Mouse (Mus musculus): ENCODE measurements at regions not wholly inside any gene's neighbourhood (a gene's known extent, or its start where the extent isn't known, plus 50 kb on each side); places are given as distances from the start of the nearest gene placed in this dataset.

DNA sequence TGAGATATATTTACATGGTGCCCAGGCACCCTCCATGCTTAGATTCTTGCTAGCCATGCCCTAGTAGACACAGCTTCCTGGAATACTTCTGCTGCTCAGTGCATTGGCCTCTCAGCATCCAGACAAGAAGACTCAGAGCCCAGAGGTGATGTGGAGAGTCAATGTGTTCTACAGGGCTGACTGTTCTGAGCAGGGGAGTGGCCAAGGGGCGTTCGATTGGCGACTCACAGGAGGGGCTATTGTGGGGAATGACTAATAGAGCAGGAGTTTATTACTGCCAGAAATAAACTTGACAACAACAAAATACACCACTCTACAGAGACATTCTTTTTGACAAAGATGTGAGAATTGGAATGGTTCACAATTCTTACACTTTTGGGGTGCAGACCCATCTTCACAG, 156.3 kb downstream of the Mtx2 start:
- no peak for DNase-seq

DNA sequence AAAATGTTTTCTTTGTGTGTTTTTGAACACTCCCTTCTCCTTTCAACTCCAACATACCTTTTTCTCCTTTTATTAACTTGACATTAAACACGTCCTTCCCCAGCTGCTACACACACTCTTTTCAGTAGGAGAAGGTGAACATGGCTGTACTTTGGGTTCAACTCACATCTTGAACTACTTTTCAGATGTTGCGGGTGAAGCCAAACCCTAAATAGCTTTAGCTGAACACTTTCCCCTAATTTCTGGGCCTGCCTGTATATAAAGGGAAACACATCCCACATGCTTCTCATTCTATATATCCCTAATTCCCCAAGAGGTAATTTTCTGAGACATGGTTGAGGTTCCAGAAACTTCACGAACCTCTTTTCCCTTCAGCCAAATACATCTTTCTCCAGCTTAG, 168.2 kb downstream of the Mtx2 start:
- no peak for DNase-seq

DNA sequence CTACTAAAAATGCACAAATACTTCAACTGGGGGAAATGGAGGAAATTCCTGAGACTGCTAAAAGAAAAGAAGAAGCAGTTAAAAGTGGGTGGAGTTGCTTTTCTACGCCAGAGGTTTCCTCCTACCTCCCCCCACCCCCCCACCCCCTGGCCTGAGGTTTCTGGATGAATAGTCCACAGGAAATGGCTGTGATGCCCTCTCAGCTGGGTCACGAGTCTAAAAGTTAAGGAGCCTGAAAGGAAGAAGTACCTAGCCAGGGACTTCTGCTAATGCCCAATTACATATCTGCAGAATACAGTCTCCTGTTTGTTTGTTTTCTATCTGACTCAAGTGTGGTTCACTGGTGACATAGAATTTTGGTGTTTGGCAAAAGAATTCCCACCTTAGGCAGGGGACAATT, 169.4 kb downstream of the Mtx2 start:
- no peak for DNase-seq

DNA sequence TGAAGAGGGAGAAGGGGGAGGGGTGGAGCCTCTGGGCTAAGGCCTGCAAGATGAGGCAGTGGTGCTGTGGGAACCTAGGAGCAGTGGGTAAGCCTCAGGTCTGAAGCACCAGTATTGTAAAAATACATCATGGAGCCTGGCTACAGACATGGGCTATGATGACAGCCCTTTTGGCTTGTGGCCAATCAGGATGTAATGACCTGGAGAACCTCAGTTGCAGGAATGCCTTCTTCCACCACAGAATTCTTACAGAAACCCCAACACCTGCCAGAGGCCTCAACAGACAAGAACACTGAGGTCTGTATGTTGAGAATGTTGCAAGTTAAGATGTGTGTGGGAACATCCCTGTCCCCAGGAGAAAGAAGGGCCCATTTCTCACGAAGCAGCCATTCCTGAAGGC, 172.1 kb downstream of the Mtx2 start:
- DNase-seq = no peak

DNA sequence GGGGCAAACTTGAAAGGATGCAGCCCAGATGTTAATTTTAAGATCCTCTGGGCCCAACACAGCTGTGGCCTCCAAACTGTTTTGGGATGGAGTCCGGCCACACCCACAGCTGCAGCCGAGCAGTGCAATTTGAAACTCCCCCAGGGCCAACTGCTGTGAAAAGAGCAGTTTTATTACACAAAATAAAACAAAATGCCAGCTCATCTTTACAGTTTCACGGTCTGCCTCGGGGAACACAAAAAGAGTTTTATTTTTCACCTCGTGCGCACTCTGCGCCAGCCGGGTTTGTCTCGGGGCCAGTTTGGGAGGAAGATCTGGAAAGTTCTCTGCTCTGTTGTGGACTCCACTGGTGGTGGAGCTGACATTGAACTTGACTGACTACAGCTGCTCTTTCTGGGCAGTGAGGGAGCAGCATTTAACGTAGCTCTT, 174.8 kb downstream of the Mtx2 start:
- DNase-seq = no peak

DNA sequence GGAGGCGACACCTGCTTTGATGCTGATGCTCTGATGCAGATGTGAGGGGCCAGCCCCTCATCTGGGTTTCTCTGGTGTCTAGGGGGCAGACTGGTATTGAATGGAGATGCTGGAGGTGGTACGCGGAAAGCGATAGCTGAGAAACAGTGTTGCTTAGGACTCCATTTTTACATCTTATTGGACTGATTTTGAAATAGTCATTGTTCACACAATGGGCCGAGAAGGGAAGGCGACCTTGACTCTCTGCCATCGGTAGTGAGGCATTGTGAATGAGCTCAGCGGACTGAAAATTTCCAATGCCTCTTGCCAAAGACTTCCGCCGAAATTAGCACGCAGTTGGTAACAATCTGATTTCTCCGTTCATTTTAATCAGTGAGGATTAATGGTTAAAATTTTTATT, 177.0 kb downstream of the Mtx2 start:
- DNase-seq = no peak

DNA sequence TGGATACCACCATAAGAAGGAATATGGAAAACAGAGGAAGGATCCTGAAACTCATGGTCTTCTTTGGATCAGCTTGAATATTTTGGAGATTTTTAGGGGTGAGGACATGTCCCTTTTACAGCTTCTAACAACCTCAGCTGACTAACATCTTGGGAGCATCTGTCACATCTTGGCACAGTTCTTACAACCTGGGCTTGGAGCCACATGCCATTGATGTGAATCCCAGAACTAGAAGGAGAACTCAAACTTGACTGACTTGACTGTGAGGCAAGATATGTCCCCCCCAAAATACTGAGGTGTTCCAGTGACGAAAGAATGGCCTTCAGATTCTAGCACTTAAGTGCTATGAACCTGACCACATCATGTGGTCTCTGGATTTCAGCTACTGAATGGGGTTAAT, 182.5 kb downstream of the Mtx2 start:
- DNase-seq = no peak

DNA sequence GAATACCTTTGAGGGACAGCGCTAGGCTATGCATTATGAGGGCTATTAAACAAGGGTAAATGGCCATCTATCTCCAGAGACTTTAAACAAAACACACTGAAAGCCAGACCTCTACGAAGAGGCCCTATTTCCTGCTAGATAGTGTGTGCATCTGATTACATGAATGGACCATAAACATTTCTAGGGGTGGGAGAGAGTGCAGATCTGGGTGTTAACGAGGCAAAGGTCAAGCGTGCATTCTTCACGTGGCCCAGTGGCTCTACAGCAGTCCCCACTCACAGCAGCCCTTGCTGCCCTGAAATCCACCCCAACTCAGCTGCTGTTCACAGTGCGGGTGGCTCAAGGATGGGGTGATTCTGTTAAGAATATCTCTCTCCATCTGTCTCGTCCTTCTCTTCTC, 185.0 kb downstream of the Mtx2 start:
- DNase-seq = no peak

DNA sequence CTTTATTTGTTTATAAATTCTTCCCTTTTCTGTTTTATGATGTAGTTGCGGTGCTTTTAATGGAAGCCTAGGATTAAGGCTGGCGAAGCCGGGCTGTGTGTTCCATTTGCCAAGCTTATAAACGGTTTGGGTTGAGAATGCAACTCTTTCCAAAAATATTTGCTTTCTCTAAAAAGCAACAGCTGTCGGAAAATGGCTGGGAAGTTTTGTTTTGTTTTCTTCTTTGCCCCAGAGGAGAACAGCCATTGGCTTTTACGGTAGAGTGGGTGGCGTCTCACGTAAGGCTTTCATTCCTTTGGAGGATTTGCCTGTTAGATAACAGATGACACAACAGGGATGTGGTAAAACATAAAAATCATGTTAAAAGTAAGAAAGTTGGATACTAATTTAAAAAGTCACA, 186.4 kb downstream of the Mtx2 start:
- no peak for DNase-seq

DNA sequence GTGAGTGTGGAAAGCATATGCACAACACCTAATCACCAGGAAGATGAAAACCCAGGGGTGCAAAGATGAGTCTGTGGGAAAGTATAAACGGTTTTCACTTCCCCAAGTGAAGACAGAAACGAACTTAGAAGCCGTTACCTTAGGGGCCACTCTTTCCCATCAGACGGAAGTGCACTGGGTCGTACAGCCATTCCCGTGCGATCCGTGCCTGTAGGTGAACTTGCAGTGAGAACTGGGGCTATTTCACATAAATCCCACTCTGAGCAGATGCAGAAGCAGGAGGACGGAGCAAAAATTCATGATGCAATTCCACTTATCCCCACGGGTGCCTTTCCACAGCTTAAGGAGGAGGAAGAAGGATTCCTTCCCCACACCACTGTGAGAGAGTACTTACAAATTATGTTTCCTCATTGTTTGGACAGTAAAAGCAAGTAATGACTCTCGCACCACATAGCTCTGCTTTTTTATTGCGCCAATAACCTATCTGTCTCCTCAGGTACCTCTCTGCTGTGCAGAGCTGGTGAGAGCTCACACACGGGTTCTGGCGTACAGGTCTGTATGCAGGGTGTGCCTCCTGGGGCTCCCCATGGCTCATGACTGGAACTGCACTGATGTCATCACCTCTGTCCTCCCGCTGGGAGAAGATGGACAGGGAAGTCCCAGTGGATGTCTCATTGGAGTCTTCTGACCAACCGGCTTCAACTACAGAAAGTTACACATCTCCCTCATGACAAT, 189.6 kb downstream of the Mtx2 start:
- no peak for DNase-seq

DNA sequence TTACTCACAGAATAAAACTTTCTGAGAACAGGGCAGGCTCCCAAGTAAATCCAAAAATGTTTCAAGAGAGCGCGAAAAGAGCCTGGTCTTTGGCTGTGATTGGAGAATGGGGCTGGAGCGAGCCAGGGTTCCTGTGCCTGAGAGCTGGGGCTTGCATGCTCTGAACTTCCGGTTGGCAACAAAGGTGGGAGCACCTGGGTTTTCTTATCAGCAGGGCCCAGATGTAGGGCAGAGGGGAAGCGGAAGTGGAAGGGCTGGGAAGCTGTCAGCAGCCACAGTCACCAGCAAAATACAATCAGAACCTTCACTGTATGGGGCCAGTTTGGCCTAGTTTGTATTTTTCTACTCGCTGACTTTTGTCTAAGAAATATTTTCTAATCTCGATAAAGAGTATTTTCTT, 193.9 kb downstream of the Mtx2 start:
- no peak for DNase-seq

DNA sequence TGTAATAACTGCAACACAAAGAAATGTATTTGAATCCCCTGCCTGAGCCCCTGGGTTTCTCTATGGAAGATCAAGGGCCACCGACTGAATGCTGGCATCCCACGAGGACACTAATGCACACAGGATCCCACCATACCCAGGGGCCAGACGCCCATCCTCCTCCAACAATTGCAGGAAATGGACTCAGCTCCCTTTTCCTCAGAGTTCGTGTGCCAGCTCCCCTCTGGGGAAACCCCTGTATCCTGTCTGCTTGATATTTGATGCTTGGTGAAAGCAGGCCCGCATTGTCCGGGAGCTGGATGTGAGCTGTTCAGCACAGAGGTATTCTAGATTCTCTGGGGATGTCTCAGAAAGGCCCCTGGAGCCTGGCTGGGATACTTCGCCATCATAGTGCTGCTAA, 196.0 kb downstream of the Mtx2 start:
- DNase-seq = no peak

DNA sequence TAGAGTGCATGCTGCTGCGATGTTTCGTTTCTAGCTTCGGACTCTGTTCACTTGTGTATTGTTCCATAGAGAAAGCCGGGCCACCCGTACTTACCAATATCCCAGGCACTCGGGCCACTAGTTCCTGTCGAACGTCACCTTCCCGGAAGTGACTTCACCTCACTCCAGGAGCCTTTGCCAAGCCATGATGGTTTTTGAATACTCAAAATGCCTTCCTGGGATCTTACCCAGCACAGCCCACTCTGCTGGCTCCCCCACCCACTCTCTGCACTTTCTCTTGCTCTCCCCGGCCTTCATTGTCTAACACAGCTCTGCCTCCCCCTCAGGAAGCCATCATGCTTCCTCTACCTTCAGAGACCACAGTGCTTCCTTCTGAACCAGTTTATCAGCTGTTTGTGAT, 202.5 kb downstream of the Mtx2 start:
- DNase-seq = no peak

DNA sequence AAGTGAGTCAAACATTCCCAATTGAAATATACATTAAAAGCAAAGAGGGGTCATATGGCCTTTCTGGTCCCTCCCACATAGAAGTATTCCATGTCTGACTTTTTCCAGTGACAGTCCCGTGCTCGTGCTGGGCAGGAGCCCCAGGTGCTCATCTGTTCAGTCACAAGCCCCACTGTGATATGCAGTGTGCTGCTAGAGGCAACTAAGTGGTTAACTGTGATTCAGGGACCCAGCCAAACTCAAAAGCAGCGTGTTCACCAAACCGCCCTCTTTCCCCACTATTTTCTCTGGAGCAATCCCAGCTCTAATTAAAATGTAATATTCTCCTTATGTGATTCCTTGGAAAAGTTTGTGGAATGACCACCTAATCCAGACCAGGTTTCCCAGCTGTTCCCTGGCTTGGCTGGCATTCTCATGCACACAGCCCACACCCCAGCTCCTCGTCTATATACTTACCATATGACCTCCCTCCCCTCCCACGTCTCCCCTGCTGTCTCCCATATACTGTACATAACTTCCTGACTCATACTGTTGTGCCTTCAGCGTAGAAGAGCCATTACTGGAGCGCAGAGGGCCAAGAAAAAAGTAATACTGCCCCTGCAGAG, 203.6 kb downstream of the Mtx2 start:
- DNase-seq = no peak

DNA sequence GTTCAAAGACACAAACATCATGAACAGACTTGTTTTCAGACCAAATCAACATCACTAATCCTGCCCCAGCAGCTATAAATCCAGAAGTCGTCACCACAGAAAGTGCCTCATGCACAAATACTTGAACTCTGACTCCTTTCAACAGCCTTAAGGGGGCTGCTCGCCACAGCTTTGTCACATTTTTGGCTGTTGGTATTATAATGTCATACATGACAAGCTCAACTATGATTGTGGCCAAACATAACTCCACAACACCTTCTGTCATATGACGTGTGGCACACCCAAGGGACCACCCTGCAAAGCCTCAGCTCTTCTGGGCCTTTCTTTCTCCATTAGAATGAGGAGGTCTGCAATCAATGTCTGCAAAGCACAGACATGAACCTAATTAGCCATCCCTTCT, 209.1 kb downstream of the Mtx2 start:
- DNase-seq = no peak

DNA sequence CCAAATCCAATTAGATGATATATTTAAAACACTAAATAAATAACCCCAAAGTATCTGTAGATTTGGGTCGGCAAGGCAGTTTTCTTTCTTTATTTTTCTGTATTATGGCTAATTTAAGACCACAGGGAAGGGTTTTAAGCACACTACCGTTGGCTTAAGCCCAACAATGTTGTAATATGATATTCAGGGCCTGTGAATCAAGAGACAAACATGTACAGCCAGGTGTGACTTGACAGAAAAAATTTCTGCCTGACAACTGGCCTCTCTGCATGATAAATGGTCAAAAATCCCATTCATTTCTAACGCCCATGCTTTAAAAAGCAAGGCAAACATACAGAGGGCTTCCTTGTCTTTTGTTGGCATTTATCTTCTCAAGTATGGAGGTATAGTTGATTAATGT, 213.5 kb downstream of the Mtx2 start:
- no peak for DNase-seq

DNA sequence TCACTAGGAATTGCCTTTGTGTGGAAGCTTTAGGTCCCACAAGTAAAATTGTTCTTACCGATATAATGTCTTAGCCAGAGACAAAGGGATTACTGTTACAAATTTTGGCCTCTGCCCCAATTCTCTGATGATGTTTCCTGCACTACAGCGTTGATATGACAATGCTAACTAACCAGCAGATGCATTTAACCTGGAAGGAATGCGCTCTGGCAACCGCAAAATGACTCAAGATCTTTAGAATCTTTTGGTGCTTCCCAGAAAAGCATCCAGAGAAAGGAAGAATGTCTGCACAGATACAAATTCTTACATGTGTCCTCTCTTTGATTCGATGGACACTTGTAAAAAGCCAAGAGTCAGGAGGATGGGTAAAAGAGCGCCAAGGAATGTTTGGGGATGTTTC, 221.3 kb downstream of the Mtx2 start:
- no peak for DNase-seq

DNA sequence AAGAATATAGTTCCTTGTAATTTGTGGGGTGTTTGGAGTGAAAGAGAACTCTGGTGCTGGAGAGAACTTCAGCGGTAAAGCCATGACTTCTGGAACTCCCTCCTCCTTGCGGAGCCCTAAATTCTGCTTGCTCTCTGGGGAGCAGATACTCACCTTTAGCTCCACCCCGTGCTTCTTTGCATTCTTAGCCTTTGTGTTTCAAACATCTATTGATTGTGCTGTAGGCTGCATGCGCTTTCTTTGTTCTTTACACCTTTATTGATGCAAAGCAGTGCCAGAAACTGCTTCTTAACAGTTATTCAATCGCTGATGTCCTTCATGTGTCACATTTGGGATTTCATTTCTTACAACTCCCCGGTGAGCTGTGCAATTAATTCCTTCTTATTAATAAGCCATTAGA, 222.5 kb downstream of the Mtx2 start:
- DNase-seq = no peak

DNA sequence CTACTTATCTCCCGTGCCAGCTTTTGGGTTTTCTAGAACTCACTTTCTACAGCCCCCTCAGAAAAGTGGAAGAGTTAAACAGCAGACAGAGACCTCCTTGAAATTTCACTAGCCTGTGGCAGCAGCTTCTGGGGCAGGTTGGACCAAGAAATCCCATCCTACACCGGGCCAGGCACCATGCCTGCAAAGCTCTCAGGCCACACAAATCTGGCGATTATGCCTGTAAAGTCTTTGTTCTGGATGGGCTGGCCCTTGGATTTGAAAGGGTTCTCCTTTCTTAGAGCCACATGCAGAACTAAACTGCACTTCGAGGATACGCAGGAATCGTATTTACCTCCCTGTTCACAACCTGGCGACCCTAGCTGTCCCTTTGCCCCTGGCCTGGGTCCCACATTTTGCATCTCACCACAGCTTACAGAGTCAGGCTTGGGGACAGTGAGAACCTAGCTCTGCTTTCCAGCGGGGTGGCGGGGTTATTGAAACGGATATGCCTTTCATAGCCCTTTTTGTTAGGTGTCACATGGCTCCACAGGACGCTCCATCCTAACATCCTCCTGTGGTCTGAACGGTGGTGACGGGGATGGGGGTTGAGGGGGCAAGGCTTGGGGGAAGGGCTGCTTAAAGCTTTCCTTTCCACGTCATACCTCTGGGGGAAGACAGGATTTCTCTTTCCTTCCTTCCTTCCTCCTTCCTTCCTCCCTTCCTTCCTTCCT, 229.0 kb downstream of the Mtx2 start:
- DNase-seq = no peak

DNA sequence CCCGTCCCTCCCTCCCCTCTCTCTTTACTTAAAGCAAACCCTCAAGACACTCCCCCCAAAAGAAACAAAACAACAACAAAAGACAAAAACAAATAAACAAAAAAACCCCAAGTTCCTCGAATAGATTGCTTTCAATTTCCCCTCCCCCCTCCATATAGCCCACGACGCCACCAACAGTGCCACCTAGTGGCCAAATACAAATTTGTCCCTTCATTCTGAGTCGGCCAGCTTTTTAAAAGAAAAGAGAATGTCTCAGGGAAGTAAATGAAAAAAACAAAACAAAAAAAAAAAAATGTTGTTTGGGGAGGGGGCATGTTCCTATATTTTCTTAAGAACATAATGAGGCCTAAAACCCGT, 229.6 kb downstream of the Mtx2 start:
- DNase-seq = peak; percentile 41

DNA sequence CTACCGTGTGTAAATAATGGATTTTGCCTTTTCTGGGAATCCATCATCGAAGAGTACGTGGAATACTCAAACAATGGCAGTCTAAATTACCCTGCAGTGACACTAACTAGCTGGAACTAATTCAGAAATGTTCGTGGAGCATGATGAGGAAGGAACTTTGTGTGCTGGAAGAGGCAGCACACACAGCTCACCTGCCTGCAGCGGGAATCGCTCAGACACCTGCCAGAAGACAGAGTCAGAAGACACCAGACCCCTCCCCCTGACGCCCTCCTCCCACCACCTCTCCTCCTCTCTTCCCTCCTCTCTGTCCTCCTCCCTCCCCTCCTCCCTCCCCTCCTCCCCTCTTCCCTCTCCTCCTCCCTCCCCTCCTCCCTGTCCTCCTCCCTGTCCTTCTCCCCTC, 235.4 kb downstream of the Mtx2 start:
- DNase-seq = no peak

DNA sequence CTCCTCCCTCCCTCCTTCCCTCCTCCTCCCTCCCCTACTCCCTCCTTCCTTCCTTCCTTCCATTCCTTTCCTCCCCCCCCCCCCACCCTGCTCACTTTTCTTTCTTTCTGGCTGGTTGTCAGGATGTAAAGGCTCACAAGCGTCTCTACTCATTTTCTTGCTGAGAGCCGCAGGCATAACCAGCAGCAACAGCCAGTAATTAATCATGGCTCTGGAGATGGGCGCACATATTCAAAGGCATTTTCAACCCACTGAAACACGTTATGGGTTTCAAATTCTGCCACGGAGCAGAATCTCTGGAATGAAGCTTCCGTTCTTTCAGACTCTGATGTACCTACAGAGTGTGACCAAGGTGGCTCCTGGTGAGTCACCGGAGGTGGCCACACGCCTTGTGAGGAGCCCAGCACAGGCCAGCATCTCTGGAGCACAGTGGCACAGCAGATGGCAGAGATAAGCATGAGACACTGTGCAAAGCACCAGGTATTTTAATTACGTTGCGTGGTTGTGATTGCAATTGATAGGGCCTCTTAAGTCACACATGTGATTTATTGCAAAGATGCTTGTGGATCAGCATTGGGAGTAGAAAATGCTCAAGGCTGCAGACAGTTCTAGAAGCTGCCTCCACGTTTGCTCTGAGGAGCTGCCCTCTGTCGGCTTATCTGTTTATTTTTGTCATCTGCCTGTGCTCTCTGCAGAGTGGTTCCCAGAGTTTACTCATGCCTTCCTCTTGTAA, 236.0 kb downstream of the Mtx2 start:
- DNase-seq = no peak

DNA sequence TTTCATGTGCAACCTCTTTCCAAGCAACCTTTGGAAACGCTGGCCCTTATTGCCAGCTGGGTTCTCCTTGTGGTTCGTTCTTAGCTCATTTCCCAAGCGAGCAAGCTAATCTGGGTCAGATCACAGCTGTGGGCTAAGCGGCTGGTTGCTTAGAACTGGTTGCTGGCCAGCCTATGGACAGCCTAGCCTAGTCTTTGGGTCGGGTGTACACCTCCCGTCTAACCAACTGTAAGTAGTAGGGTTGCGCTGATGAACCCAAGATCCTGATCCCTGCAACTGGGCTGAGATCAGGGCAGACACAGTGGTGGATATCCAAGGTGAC, 236.5 kb downstream of the Mtx2 start:
- DNase-seq = no peak

Data from right cerebral cortex, postnatal 14 days (tissue).